Mouse (Mus musculus) midbrain, postnatal 0 days (tissue): ENCODE results near the gene Cdc42se2. TPM values are rescaled to one million over a fixed set of nuclear protein-coding genes. Genes with fewer than 3 reads are reported as not detected.

ENCODE experiments used
- ATAC-seq: fragments of 200-750 bp; cut with Nextera tagmentation; 2 replicates; pipeline ENCODE4 v1.8.0; 2017; ENCODE audit warnings: moderate number of reproducible peaks, mild to moderate bottlenecking, moderate TSS enrichment, moderate library complexity; ENCODE audit not compliant: low FRiP score
- DNase-seq: peaks from one replicate; pipeline ENCODE4 v3.0.0-alpha.2; 2015; ENCODE audit warnings: low spot score
- H3K27ac ChIP-seq: fragments of 300-500 bp; sonication (generic); 2 replicates; pipeline ENCODE4 v1.5.1; 2014; ENCODE audit warnings: low read depth, mild to moderate bottlenecking, low read length, mixed read lengths
- H3K27me3 ChIP-seq: fragments of 300-500 bp; sonication (generic); 2 replicates; pipeline ENCODE4 v1.6.1; 2014; ENCODE audit warnings: low read length, control low read depth, mixed read lengths; ENCODE audit not compliant: insufficient read depth
- H3K36me3 ChIP-seq: fragments of 300-500 bp; sonication (generic); 2 replicates; pipeline ENCODE4 v1.6.1; 2014; ENCODE audit warnings: low read length, control low read depth, mixed read lengths; ENCODE audit not compliant: insufficient read depth
- H3K4me1 ChIP-seq: fragments of 300-500 bp; sonication (generic); 2 replicates; pipeline ENCODE4 v1.6.1; 2014; ENCODE audit warnings: mild to moderate bottlenecking, control low read depth, antibody characterized with exemption, low read length, mixed read lengths; ENCODE audit not compliant: insufficient read depth
- H3K4me2 ChIP-seq: fragments of 300-500 bp; sonication (generic); 2 replicates; pipeline ENCODE4 v1.6.1; 2014; ENCODE audit warnings: low read depth, mild to moderate bottlenecking, low read length, mixed read lengths; ENCODE audit not compliant: poor library complexity, severe bottlenecking
- H3K4me3 ChIP-seq: fragments of 300-500 bp; sonication (generic); 2 replicates; pipeline ENCODE4 v1.5.1; 2014; ENCODE audit warnings: low read depth, mild to moderate bottlenecking, low read length, moderate library complexity
- H3K9ac ChIP-seq: fragments of 300-500 bp; sonication (generic); replicated peaks from 2 replicates; pipeline ENCODE4 v1.6.1; 2014; ENCODE audit warnings: mild to moderate bottlenecking, low read length, moderate library complexity, mixed read lengths; ENCODE audit not compliant: poor library complexity, severe bottlenecking
- H3K9me3 ChIP-seq: fragments of 300-500 bp; sonication (generic); 2 replicates; pipeline ENCODE4 v1.6.1; 2016; ENCODE audit warnings: low read length, control low read depth
- CTCF ChIP-seq: IDR thresholded peaks from 2 replicates; pipeline ENCODE4 v1.5.1; 2016; ENCODE audit warnings: antibody characterized with exemption, mild to moderate bottlenecking
- WGBS: fragments of 180-500 bp; shearing (Covaris S2); extraction: QIAGEN DNeasy Blood & Tissue Kit; methylation state at CpG from one replicate; pipeline ENCODE4 v1.1.7; 2014; 5-methylcytosine and 5-hydroxymethylcytosine counted together
- polyA plus RNA-seq: library from polyadenylated mRNA; unstranded; fragments of >200 nt; fragmentation: Nextera tagmentation; extraction: Ambion mirVana; gene quantifications from 2 replicates; pipeline ENCODE4 v1.2.1, GENCODE M21; 2015
- total RNA-seq: library from RNA; depleted of rRNA; stranded (reverse); fragments of >200 nt; gene quantifications from 2 replicates; pipeline ENCODE4 v1.2.3, GENCODE M21; 2014; rRNA removed

Cdc42se2 gene
- total and polyA plus RNA-seq, 2 experiments from 2014 or later = 134 TPM

DNA sequence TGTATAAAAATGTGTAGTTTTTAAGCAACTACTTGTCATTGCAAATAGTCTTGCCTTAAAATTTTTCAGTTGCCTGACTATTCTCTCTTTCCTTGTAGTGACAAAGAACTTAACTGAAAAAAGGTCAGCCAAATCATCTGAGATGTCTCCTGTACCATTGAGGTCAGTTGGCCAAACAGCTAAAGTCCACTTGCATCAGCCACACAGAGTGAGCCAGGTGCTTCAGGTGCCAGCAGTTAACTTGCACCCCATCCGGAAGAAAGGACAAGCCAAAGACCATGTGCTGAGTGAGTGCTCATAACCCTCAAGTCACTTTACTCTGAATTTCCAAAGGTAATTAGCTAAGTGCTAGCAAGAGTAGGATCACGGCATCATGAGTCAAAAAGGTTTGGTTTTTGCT lies 108.3 kb downstream of the Cdc42se2 start:
- TF ChIP-seq CTCF = no peak
- Histone ChIP-seq H3K4me2 (no peak overlapping the region), H3K4me1 (no peaks in the 10 kb centered on the region), H3K27me3 (no peaks in the 10 kb centered on the region), H3K9ac (no peak overlapping the region), H3K9me3 (no peaks in the 10 kb centered on the region), H3K27ac (no peak overlapping the region), H3K36me3 (peaks cover 30% of the 10 kb centered on the region), H3K4me3 (no peak overlapping the region)
- 100% methylated on average over 2 of the region's 2 CpGs for WGBS
- DNase-seq = no peak
- no peak for ATAC-seq

DNA sequence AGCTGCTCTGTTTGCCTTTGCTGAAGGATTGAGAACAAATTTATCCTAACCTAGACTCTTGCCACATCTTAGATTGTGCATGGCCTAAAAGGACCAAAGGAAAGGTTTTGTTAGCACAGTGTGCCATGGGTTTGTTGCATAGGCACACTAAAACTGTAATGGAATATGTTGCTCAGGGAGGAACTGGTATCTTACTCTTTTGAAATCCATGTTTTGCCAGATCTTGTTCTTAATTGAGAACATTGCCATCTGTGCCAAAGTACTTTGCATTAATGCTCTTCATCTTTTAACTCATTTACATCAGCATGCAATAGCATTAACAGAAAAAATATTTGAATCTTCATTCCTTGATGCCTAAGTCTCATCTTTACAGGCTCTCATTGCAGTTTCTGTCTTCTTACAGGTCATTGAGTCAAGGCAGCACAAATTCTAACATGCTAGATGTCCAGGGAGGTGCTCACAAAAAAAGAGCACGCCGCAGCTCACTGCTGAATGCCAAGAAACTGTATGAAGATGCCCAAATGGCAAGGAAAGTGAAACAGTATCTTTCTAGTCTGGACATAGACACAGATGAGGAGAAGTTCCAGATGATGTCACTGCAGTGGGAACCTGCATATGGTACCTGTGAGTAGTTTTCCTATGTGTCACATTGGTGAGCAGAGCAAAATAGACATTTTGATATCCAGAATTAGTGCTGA lies 111.5 kb downstream of the Cdc42se2 start:
- no peak for TF ChIP-seq CTCF
- Histone ChIP-seq H3K9me3 (no peaks in the 10 kb centered on the region), H3K36me3 (peaks cover 18% of the 10 kb centered on the region), H3K27ac (no peak overlapping the region), H3K4me3 (no peak overlapping the region), H3K27me3 (no peaks in the 10 kb centered on the region), H3K4me2 (no peak overlapping the region), H3K9ac (no peak overlapping the region), H3K4me1 (no peaks in the 10 kb centered on the region)
- DNase-seq (no peak), ATAC-seq (no peak)
- 97% methylated on average over 2 of the region's 2 CpGs for WGBS

DNA sequence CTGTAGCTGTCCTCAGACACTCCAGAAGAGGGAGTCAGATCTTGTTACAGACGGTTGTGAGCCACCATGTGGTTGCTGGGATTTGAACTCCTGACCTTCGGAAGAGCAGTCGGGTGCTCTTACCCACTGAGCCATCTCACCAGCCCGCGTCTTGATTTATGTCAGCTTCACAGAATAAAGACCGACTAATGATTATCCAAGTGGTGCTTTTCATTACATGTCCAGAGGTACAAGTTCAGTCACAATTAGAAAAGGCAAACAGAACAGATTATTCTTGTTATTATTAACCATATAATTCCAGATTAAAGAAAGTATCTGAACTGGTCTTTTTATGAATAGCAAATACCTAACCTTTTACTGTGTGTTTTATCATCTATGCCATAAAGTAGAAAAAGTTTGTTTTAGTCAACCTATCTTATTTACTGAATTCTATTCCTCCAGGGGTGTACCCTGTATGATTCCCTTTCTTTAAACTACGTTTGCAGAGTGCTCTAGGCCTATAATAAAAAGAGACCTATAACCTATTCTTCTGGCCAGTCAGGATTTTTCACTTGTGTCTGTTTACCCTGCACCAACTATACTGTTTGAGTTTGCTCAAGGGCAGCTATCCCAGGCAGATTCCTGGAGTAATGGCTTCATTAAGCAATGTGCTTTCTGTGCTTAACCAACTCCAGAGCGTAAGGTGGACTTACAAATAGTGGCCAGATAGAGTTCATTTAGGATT lies 113.7 kb downstream of the Cdc42se2 start:
- DNase-seq = no peak
- 85% methylated on average over 8 of the region's 8 CpGs for WGBS
- ATAC-seq = no peak
- Histone ChIP-seq H3K4me2 (no peak overlapping the region), H3K36me3 (0 out of 2 replicates have a peak, but pooled peaks cover 8% of the 10 kb centered on the region), H3K9ac (no peak overlapping the region), H3K9me3 (no peaks in the 10 kb centered on the region), H3K4me1 (no peaks in the 10 kb centered on the region), H3K4me3 (no peak overlapping the region), H3K27ac (no peak overlapping the region), H3K27me3 (no peaks in the 10 kb centered on the region)
- TF ChIP-seq CTCF = no peak

Other genes starting within 250 kb of the Cdc42se2 start
- gene Lyrm7, start 73.2 kb upstream of the Cdc42se2 start, total RNA-seq = 3.2 and 5.2 TPM in 2 replicates
- gene Lyrm7, start 73.2 kb upstream of the Cdc42se2 start, polyA plus RNA-seq = 7.9 and 8.8 TPM in 2 replicates
- gene Hint1, start 78.7 kb upstream of the Cdc42se2 start, total RNA-seq = 475 and 586 TPM in 2 replicates
- 1,006 and 1,130 TPM in 2 replicates for gene Hint1, start 78.7 kb upstream of the Cdc42se2 start, polyA plus RNA-seq
- 14.6 and 23.1 TPM in 2 replicates for gene Gpx3, start 114.8 kb upstream of the Cdc42se2 start, total RNA-seq
- 69.3 and 70.3 TPM in 2 replicates for gene Gpx3, start 114.8 kb upstream of the Cdc42se2 start, polyA plus RNA-seq
- gene Tnip1, start 175.2 kb upstream of the Cdc42se2 start, total RNA-seq = 19.2 and 20.9 TPM in 2 replicates
- gene Tnip1, start 175.2 kb upstream of the Cdc42se2 start, polyA plus RNA-seq = 17.0 and 17.2 TPM in 2 replicates
- gene Anxa6, start 245.8 kb upstream of the Cdc42se2 start, total RNA-seq = 48.2 and 51.5 TPM in 2 replicates
- 37.6 and 39.3 TPM in 2 replicates for gene Anxa6, start 245.8 kb upstream of the Cdc42se2 start, polyA plus RNA-seq